Mouse (Mus musculus): Measurements from ENCODE around the gene Clic5.
"Not testable (repeated sequence)": the region's sequence is repeated elsewhere in the genome, so short reads cannot be mapped to it uniquely, and the experiment has no call there.

Clic5 gene

DNA sequence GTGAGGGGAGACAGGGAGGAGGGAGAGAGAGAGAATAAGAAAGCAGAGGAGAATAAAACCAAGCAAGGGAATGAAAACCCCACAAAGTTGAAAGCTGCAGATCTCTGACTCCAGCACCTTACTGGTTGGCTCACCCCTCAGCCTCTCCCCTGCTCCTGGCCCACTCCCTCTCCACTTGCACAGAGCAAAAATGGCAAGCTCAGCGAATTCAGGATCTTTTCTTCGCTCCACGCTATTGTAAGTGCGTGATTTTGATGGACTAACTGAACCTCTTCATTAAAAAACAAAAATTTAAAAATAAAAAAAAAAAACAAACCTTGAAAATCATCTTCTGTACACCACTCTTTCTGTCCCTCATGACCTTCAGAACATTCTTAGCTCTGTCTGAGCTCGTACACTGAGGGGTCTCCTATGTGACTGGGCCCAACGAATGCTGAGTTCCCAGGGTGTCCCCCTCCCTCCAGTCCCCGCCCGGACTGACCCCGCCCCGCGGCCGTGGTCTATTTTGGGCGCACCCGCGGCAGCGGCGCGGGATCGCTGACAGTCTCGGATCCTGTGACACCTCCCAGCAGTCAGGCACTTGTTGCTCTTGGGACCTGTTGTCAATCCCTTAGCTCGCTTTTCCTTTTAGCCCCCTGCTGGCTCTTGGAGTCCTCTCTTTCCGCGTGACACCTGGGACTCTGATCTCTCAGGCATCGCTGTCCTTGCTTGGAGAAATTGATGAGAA lies at the start of gene Clic5:
TSS of gene Clic5 (plus strand) at position 543 of the 727 bp plus-strand sequence.
- DNase-seq (ENCODE audit: low spot score) = peak; percentile 52

DNA sequence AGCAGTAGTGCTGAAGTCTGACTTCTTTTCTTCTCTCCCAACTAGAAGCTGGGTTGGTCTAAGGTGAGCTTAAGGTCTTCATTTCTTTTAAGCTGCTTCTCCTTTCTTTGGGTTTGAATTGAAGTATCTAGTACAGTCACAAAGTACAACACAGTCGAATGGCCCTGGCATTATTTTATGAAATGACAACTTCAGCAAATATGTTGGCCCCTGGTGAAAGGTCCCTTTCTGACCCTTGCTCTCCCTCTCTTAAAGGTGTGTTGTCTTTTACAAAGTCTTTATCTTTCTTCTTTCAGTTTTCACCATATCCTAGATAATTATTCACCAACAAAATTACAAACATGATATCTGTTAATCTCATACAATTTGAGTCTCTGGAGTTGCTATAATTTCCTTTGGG lies 42.6 kb upstream of the Clic5 start:
- DNase-seq (ENCODE audit: low spot score) = no peak

DNA sequence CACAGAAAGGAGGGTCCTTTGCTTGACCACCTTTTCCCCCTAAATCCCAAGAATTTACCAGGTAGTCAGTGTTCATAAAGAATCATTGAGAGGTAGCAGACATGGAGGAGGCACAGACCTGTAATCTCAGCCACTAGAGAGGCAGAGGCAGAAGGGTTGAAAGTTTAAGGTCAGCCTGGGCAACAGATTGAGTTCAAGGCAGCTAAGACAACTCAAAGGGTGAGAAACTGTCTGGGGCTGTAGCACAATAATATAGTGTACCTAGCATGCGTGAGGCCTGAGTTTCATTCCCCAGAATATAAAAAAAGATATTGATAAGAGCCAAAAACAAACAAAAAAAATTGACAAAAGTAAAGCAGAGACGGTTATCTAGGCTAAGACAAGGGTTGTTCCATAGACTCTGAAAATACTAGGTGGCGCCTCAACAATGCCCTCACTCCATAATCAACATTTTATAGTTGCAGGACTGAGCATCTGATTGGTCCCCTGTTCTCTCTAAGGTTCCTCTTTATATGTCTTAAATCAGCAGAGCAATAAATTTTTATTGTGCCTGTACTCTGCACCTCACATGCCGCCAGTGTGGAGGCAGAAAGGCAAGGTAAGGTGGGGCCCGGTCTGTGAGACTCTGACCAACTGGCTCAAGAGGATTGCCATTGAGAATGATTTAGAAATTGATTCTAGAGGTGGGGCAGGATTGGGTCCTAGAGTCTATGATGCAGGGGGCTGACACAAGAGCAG lies 40.1 kb upstream of the Clic5 start:
- DNase-seq (ENCODE audit: low spot score) = no peak

DNA sequence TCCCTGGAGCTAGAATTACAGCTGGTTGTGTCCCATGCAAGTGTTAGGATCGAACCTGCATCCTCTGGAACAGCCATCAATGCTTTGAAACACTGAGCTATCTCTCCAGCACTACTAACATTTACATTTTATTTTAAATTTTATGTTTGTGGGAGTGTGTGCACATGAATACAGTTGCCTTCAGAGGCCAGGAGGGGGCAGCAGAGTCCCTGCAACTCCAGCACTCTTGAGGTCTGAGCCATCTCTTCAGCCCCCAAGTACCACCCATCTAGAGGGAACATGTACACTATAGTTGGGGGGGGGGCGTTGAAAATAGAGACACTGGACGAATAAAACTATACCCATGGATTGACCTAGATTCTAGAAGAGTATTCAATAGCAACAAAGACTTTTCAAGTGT lies 37.3 kb upstream of the Clic5 start:
- peak; percentile 59 for DNase-seq (ENCODE audit: low spot score)

DNA sequence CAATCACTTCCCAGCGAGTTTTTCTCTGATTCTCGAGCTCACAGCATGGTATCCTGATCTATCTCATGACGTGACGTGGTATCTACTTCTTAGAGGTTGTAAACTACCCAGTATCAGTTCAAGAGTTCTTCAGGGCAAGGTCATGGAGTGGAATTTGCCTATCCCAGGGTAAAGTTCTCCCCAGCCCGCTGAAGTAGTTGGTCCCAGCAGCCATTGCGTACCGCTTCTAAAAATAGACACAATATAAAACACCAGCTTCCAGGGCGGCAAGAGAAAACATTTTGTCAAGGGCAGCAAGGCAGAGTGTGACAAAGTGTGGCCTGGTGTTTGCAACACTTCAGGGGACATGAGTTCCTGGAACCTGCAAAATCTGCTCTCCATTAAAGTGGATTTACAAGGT lies 36.5 kb upstream of the Clic5 start:
- DNase-seq (ENCODE audit: low spot score) = no peak

DNA sequence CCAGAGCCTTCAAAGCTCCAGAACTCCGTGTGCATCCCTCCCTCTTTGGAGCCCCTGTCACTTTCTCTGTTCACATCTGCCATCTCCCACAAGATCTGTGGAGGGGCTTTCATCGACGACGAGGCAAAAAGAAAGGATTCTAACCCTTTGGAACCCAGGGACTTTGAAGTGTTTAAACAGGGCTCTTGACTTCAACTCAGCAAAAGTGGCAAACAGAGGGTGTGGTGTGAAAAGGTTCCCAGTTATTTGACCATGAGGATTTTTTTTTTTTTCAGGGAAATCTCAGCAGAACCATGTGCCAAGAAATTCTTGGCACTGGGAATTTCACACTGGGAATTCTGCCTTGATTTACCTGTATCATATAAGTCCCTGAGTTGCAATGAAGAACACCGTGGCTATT lies 34.5 kb upstream of the Clic5 start:
- DNase-seq (ENCODE audit: low spot score) = no peak

DNA sequence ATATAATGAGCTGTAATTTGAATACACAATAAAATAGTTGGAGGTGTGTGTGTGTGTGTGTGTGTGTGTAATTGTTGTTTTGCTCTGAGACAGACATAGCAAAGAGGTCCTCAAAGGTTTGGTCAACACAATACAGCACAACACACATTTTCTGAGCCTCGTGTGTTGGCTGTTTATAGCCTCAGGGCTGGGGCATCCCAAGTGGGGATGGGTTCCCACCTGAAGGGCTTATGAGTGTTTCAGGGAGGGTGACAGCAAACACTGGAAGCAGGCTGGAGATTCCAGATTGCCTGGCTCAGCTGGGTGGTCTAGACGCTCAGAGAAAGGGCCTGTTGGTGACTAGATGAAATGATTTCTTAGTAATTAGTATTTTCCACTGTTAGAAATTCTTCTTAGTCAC lies 33.2 kb upstream of the Clic5 start:
- no peak for DNase-seq (ENCODE audit: low spot score)

DNA sequence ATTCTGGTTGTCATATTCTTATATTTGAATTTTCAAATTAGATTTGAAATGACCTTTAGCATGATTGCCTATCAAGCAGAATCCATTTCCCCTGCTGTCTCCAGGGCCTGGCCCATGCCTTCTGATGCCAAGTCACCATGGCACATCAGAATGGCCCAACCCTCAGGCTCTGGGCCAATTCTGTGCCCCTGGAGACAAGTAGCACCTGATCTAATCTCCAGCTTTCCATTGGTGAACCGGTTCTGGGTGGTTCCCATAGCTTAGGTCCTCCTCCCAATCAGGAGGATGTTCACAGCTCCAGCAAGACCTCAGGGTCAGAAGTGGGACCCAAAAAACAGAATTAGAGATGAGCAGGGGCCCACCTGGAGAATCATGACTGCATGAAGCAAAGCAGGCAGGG lies 30.2 kb upstream of the Clic5 start:
- DNase-seq (ENCODE audit: low spot score) = no peak

DNA sequence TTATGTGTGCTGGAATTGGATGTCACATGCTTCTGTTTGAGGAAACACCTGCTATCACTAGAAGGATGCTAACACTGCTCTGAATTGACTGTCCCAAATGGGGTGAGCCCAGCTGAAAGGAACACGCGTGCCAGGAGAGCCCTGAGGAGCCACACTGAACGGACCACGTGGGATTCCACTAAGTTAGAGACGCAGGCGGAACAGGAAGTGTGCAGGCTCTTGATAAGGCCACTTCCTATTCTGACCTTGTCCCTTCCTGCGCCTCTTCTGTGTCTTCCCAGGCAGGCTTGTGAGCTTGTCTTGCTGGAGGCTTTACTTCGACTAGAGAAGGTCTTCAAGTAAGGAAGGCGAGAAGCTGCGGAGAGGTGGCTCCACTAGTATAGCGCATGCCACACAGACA lies 27.9 kb upstream of the Clic5 start:
- no peak for DNase-seq (ENCODE audit: low spot score)

DNA sequence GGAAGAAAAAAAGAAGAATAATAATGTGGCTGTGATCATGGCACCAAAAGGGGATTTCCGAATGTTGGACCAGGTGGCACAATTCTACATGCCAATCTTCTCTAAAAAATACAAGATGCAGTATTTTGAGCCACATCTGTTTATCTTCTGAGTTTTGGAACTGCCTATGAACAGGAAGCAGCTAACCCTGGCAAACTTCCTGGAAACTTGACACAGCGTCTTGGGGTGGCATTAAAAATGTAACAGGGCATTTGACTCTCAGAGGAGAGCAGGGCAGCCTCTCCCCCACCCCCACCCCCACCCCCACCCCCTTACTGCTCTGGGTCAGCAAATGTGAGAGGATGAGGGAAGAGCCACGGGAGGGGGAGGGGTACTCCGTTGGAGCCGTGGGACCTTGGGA lies 25.9 kb upstream of the Clic5 start:
- no peak for DNase-seq (ENCODE audit: low spot score)

DNA sequence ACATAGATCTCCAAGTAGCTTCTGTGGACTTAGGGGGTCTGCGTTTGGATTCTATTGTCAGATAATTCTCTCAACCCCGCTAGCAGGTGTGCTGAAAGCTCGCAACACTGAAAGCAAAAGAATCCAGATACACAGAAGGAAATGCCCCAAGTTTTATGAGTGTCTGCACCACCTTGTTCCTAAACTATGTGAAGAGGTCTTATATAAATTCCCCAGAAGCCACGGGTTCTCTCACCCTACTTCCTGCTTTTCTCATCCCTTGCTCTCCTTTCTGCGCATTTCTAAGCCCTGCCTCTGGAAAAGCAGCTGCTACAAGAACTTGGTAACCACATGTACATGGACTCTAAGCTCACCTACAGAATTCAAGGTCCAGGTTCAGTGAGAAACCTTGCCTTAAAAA lies 25.4 kb upstream of the Clic5 start:
- DNase-seq (ENCODE audit: low spot score) = no peak

DNA sequence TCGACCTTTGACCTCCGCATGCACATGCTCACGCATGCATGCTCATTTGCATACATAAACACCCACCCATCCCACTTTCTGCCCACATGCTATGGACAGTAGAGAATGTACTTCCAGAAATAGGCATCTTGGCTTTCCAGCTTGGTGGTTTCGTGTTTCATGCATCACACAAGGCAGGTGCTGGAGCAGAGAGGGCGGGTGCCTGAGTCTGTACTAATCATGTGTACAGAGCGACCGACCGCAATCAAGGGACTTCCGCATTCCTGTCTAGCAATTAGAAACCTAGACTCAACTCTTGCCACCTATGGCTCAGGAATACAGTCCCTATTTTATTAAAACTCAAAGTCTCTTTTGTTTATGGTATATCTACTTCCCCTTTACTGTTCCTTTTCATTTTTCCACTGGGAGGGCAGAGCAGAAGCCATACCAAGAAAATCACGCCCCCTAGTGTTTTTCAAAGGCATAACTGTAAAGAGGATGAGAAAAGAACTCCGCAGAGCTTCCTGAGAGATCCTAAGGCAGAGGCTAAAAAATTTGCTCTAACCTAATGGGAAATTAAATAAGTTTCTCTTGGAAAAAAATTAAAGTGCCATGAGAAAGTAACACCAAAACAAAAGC lies 22.5 kb upstream of the Clic5 start:
- no peak for DNase-seq (ENCODE audit: low spot score)

DNA sequence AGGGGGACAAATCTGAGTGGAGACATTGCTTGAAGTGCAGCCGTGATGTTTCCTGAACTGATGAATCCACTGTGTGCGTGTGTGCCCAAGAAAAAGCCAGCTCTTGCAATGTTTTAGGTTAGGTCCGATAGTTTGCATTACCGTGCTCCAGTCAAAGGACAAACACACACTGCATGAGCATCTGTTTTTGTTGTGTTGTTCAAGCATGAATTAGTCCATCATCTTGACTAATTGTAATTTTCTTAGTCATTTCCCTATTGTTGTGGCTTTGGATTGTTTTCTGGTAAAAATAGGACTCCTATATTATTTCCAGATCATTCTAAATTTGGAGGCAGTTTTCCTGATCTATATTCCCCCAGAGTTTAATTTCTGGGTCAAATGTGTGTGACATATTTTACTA lies 18.7 kb upstream of the Clic5 start:
- peak; percentile 57 for DNase-seq (ENCODE audit: low spot score)

DNA sequence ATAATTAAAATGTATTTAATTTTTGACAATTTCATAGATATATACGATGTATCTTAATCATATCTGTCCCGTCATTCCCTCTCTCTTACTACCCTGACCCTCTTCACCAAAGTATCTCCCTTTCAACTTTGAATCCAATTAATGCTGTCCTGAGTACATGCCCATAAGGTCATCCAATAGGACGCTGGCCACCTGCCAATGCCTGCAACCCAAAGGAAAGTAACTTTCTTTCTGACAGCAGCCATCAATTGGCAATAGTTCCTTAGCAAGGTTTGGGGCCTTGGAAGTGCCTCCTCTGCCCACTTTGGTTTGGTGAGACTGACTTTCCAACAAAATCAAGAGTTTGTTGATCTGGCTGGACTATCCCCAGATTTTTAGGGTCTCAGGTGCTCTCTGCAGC lies 18.1 kb upstream of the Clic5 start:
- no peak for DNase-seq (ENCODE audit: low spot score)

DNA sequence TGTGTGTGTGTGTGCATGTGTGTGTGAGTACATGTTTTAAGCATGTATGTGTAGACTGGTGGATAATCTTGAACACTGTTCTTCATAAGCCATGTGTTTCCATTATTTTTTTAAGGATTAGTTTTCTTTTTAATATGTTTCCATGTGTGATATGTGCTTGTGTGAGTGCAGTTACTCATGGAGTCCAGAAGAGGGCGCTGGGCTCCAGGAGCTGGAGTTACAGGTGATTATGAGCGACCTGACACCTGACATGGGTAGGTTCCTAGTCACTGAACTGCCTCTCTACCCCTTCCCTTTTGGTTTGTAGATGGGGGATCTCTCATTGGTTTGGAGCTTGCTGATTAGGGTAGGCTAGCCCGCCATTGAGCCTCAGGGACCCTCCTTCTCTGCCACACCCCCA lies 16.5 kb upstream of the Clic5 start:
- DNase-seq (ENCODE audit: low spot score) = no peak

DNA sequence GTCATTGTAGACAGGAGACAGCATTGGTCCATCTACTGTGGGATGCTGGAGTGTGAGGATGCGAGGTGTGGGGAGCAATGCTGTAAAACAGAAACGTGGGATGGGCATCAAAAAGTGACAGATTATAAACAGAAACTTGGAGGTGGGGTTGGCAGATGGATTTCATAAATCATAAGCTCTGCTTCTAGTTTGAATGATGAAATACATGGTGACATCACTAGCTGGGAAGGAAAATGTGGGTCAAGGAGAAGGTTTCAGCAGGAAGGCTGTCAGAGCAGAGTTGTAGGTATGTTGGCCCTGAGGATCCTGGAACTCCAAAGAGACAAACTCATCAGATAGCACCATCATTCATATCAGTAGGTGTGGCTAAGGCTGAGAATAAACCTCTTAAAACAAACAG lies 15.0 kb upstream of the Clic5 start:
- DNase-seq (ENCODE audit: low spot score) = no peak

DNA sequence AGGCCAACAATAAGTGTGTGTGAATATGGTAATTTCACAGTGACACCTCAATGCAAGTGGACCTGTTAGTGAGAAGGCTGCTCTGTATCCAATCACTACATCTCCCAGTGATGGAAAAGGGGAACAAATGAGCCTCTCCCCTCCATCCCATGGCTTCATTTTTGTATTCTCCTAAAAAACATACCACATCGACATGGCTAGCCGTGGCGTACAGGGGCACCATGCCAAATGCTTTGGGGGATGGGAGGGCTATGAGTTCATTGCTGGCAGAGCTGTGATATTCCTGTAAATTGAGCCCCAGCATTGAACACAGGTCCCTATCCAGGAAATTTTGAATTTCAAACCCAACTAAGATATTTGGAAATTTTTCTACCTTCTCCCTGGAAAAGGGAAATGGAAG lies 11.1 kb upstream of the Clic5 start:
- DNase-seq (ENCODE audit: low spot score) = no peak

DNA sequence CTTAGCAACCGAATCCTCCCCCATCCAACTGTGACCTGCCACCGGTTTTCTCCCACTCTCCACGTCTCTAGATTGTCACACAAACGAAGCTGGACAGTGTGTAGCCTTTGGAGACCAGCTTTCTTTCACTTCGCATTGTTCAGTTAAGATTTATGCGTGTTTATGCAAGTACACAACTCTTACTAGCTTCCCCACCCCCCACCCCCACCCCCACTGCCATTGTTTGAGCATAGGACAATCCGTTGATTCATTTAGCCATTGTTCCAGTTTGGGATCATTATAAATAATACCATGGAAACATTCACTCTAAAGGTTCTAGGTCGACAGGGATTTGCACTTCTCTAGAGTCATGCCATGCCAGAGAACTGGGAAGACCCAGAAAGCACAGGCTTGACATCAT lies 7.0 kb upstream of the Clic5 start:
- DNase-seq (ENCODE audit: low spot score) = peak; percentile 8

DNA sequence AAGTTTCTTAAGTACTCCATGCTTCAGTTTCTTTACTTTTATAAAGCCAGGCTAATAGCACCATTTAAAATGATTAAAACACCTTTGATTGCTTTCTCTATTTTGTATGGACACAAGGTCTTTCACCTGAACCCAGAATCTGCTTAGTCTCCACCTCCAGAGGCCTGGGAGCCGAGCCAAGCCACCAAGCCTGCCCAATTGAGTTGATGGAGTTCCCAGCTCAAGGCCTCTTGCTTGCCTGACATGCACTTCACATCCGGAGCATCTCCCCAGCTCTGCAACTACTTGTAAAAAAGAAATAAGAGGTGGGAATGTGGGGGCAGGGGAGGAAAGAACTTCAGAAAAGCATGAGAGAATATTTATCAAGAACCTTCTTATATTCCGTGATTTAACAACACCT lies 1.5 kb upstream of the Clic5 start:
- no peak for DNase-seq (ENCODE audit: low spot score)

DNA sequence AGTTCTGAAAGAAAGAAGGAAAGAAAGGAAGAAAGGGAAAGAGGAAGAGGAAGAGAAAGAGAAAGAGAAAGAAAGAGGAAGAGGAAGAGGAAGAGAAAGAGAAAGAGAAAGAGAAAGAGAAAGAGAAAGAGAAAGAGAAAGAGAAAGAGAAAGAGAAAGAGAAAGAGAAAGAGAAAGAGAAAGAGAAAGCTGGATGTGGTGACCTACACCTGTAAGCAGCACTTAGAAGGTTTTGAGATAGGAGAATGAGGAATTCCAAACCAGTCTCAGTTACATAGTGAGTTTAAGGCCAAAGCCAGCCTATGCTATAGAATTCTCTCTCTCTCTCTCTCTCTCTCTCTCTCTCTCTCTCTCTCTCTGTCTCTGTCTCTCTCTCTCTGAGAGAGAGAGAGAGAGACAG lies 847 bp upstream of the Clic5 start:
- not testable (repeated sequence) for DNase-seq (ENCODE audit: low spot score)

DNA sequence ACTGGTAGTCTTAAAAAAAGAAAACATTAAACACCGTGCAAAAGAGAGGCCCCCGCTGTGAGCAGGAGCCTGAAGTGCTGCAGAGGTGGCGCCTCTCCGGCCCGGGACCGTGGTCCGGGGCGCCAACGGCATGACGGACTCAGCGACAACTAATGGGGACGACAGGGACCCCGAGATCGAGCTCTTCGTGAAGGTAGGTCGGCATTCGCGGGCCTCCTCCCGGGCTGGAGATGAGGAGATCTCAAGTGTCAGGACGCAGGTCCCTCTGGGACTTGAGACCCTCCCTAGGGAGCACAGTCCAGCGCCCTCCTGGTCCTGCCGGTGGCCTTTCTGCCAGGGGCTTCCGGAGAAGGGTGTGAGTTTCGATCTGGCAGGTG lies 373 bp downstream of the Clic5 start:
- DNase-seq (ENCODE audit: low spot score) = peak; percentile 32

DNA sequence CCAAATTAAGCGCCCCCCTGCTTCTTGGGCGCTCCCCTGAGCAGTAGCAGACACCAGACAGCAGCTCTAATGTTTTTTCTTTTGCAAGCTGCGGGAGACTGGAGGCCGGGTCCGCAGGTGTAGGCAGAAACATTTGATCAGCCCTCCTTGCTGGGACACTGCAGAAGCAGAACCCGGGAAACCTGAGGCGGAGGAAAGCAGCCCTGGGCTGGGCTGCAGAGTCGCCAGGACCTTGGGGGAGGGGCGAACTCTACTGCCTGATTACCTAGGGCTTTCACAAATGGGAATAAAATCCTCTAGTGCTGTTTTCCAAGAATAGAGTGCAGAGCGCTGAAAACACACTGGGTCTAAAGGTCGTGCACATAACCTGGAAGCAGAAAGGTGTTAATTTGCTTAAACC lies 1.3 kb downstream of the Clic5 start:
- DNase-seq (ENCODE audit: low spot score) = peak; percentile 24

DNA sequence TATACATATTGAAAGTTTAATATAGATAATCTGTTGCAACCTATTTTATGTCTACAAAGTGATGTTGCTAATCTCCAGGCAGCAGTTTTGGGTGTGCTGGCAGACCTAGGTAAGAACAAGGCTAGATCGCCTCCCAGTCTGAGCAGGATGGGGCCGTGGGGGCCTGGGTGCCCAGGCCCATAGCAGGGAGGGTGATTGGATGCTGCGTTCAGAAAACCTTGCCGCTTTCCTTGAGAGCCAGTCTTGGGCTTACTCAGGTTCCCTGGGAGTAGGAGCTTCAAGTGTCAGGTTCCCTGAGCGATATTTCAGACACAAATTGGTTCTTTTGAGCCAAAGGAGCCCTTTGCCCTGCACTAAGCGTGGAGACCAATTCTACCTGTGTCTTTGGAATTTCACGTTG lies 1.9 kb downstream of the Clic5 start:
- no peak for DNase-seq (ENCODE audit: low spot score)

DNA sequence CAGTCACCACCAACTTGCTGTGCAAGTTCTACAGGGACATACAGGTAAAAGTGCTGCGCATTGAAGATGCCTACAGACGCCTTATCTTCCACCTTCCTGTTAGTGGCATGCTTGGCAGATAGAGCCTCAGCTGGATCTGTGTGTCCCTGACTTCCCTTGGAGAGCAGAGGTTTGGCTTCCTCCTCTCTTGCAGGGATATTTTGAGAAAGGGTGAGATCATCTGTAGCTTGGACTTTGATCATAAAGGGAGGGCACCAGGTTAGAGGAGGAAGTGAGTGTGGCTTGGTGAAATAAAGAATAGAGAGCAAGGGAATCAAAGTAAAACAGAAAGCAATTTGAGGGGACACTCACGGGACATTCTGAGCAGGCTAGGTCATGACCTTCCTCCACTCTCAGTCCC lies 4.6 kb downstream of the Clic5 start:
- no peak for DNase-seq (ENCODE audit: low spot score)
